21 mouse cellular contexts compared by ENCODE assay signal in the genomic region with DNA sequence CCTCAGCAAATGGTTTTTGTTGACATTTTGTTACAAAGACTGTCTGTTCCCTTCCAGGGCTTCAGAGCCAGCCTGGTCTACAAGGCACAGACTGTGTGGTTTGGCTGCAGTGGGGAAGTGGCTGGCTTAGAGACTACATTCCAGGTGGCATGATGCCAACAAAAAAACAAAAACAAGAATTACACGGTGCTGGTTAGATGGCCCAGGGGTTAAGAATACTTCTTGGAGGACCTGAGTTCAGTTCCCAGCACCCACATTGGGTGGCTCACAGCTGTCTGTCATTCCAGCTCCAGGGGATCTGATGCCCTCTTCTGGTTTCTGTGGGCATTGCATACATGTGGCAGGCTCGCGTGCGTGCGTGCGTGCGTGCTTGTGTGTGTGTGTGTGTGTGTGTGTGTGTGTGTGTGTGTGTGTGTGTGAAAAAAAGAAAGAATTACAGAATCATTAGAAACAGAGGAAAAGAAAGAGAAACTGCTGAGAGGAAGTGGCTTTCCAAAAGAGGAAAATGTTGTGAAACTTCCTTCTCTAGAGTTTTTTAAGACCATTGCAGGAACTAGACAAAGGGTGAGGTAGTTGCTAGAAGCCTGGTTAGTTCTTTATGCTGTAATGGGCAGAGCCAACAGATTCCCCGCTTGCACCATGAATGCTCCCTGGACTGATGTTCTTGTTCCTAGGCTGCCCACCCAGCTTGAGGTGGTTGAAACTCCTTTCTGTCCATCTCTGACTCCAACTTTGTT. TPM values are rescaled to one million over a fixed set of nuclear protein-coding genes. Genes with fewer than 3 reads are reported as not detected.
DNase-seq lines count a peak whose midpoint lies in the region; ATAC-seq and TF ChIP-seq lines count a peak whose summit lies in the region.
"Had no signal": no experiment of that assay in that cellular context is flagged by ENCODE, and none has a peak within 500 bp of the region (broad histone marks: within the 10 kb centered on the region; RNA-seq: fewer than 3 reads in every experiment).

No protein-coding gene starts in this region.

- no peak for DNase-seq in kidney, postnatal 0 days (ENCODE audit: low spot score)
- no peak for DNase-seq in kidney, postnatal 10 days
- peak; percentile 38 for DNase-seq in CD4-positive helper T cell, adult 2 months (ENCODE audit: low read depth, low spot score)
- DNase-seq in ZHBTc4 (ENCODE audit: low read depth, low spot score), result peak; percentile 56
- no peak for DNase-seq in adrenal gland, postnatal 36 days
- no peak for DNase-seq in forebrain, embryonic 11.5 days (ENCODE audit: low spot score)
- DNase-seq: adrenal gland, postnatal 10 days; cerebellum, adult 9-11 months; heart, postnatal 36 days; kidney, adult 2 months; lung, postnatal 10 days; right cerebral cortex, postnatal 14 days had no signal

- peaks cover 24% of the 10 kb centered on the region for H3K4me1 ChIP-seq in kidney, postnatal 0 days (replicated peaks; ENCODE audit: insufficient read depth, low read length)
- no peaks in the 10 kb centered on the region for H3K4me1 ChIP-seq in forebrain, embryonic 11.5 days (replicated peaks; ENCODE audit: control insufficient read depth, insufficient read depth, low read length)

- H3K9me3 ChIP-seq in kidney, postnatal 0 days (replicated peaks; ENCODE audit: low read length), result no peaks in the 10 kb centered on the region
- no peaks in the 10 kb centered on the region for H3K9me3 ChIP-seq in forebrain, embryonic 11.5 days (ENCODE audit: control insufficient read depth, low read length)
- H3K9me3 ChIP-seq: forebrain, embryonic 12.5 days had no signal

- no peak overlapping the region for H3K9ac ChIP-seq in kidney, postnatal 0 days (ENCODE audit: low read depth, low read length)
- H3K9ac ChIP-seq in forebrain, embryonic 11.5 days (ENCODE audit: low read length), result no peak overlapping the region
- H3K9ac ChIP-seq: forebrain, embryonic 12.5 days had no signal

- no peaks in the 10 kb centered on the region for H3K36me3 ChIP-seq in kidney, postnatal 0 days (ENCODE audit: insufficient read depth, low read length)
- no peaks in the 10 kb centered on the region for H3K36me3 ChIP-seq in forebrain, embryonic 11.5 days (ENCODE audit: control insufficient read depth, insufficient read depth, low read length)
- H3K36me3 ChIP-seq: forebrain, embryonic 12.5 days had no signal

- no peaks in the 10 kb centered on the region for H3K27me3 ChIP-seq in kidney, postnatal 0 days (ENCODE audit: insufficient read depth, low read length)
- no peaks in the 10 kb centered on the region for H3K27me3 ChIP-seq in forebrain, embryonic 11.5 days (ENCODE audit: control insufficient read depth, insufficient read depth, low read length)
- H3K27me3 ChIP-seq: forebrain, embryonic 12.5 days had no signal

- H3K4me2 ChIP-seq in kidney, postnatal 0 days (ENCODE audit: low read length), result no peak overlapping the region
- no peak overlapping the region for H3K4me2 ChIP-seq in forebrain, embryonic 11.5 days (ENCODE audit: low read depth, low read length, severe bottlenecking)
- H3K4me2 ChIP-seq: forebrain, embryonic 12.5 days had no signal

- TF ChIP-seq CTCF in kidney, postnatal 0 days (IDR thresholded peaks at IDR 0.05; ENCODE audit: low read depth), result peak; percentile 20; the same call in 1 of the 2 replicates

- H3K27ac ChIP-seq in kidney, postnatal 0 days, result no peak overlapping the region
- H3K27ac ChIP-seq in forebrain, embryonic 11.5 days (ENCODE audit: low read depth, low read length), result no peak overlapping the region
- H3K27ac ChIP-seq: forebrain, embryonic 12.5 days had no signal

- no peak for ATAC-seq in kidney, postnatal 0 days (replicated peaks; ENCODE audit: low FRiP score, low read depth)
- peak; percentile 56 for ATAC-seq in megakaryocyte, adult 5-6 weeks (ENCODE audit: poor library complexity, severe bottlenecking)
- no peak for ATAC-seq in cerebellum, adult (ENCODE audit: insufficient number of reproducible peaks, low FRiP score, low TSS enrichment)
- no peak for ATAC-seq in forebrain, embryonic 11.5 days (replicated peaks; ENCODE audit: low FRiP score)

- 92% methylated on average over 8 of the region's 8 CpGs for WGBS in kidney, postnatal 0 days
- WGBS in forebrain, embryonic 11.5 days, result 96% methylated on average over 8 of the region's 8 CpGs

- H3K4me3 ChIP-seq in kidney, postnatal 0 days (replicated peaks; ENCODE audit: low read depth, low read length), result no peak overlapping the region
- no peak overlapping the region for H3K4me3 ChIP-seq in forebrain, embryonic 11.5 days (ENCODE audit: low read depth, low read length)
- H3K4me3 ChIP-seq: forebrain, embryonic 12.5 days had no signal

RNA-seq across cellular contexts. Expression of a gene that starts 24.9 kb away (rescaled TPM):
- polyA plus RNA-seq in kidney, postnatal 0 days (2015; fragmentation: Nextera tagmentation; extraction: Ambion mirVana), result 5.3 and 6.7 TPM in 2 replicates
- 22.5 and 25.3 TPM in 2 replicates for total RNA-seq in megakaryocyte, adult 5-6 weeks (2015)
- total RNA-seq in megakaryocyte, adult 5-6 weeks (2017), result 63.1 and 83.2 TPM in 2 replicates
- 10 to 100 TPM; 17.8 to 21.9 TPM for total RNA-seq in adrenal gland, postnatal 36 days (2021)
- polyA plus RNA-seq in forebrain, embryonic 11.5 days (2014; fragmentation: Nextera tagmentation; extraction: Ambion mirVana), result 1.6 and 2.1 TPM in 2 replicates

RNA-seq across cellular contexts. Expression of a gene that starts 33.7 kb away (rescaled TPM):
- 0.78 and 0.95 TPM in 2 replicates for polyA plus RNA-seq in kidney, postnatal 0 days (2015; fragmentation: Nextera tagmentation; extraction: Ambion mirVana)
- total RNA-seq in megakaryocyte, adult 5-6 weeks (2015), result 22.5 and 23.2 TPM in 2 replicates
- total RNA-seq in megakaryocyte, adult 5-6 weeks (2017), result 107 and 126 TPM in 2 replicates
- total RNA-seq in adrenal gland, postnatal 36 days (2021), result 10 to 100 TPM; 58.0 to 60.5 TPM
- 0.88 and 1.5 TPM in 2 replicates for polyA plus RNA-seq in forebrain, embryonic 11.5 days (2014; fragmentation: Nextera tagmentation; extraction: Ambion mirVana)

RNA-seq across cellular contexts. Expression of a gene that starts 39.4 kb away (rescaled TPM):
- polyA plus RNA-seq in kidney, postnatal 0 days (2015; fragmentation: Nextera tagmentation; extraction: Ambion mirVana), result 33.5 and 36.9 TPM in 2 replicates
- 38.3 and 39.8 TPM in 2 replicates for total RNA-seq in megakaryocyte, adult 5-6 weeks (2015)
- total RNA-seq in megakaryocyte, adult 5-6 weeks (2017), result 24.1 and 28.0 TPM in 2 replicates
- total RNA-seq in adrenal gland, postnatal 36 days (2021), result 10 to 100 TPM; 27.1 to 32.8 TPM
- 63.7 and 64.4 TPM in 2 replicates for polyA plus RNA-seq in forebrain, embryonic 11.5 days (2014; fragmentation: Nextera tagmentation; extraction: Ambion mirVana)

RNA-seq across cellular contexts. Expression of a gene that starts 56.5 kb away (rescaled TPM):
- not detected in 2 replicates for polyA plus RNA-seq in kidney, postnatal 0 days (2015; fragmentation: Nextera tagmentation; extraction: Ambion mirVana)
- total RNA-seq in megakaryocyte, adult 5-6 weeks (2015), result 1.1 and 4.4 TPM in 2 replicates
- 0.26 TPM in 1 of 2 replicates, not detected in the other for total RNA-seq in megakaryocyte, adult 5-6 weeks (2017)
- total RNA-seq in adrenal gland, postnatal 36 days (2021), result not detected
- polyA plus RNA-seq in forebrain, embryonic 11.5 days (2014; fragmentation: Nextera tagmentation; extraction: Ambion mirVana), result 0.32 and 1.2 TPM in 2 replicates
- total RNA-seq: adrenal gland, postnatal 10 days; heart, postnatal 36 days; layer of hippocampus, adult 8-10 months; left cerebral cortex, postnatal 36 days; midbrain, postnatal 0 days; neutrophil, adult 5-6 weeks had no signal
- polyA plus RNA-seq: embryonic facial prominence, embryonic 11.5 days; gonadal fat pad, adult 2 months; midbrain, postnatal 0 days had no signal

RNA-seq across cellular contexts. Expression of a gene that starts 58.6 kb away (rescaled TPM):
- 236 and 242 TPM in 2 replicates for polyA plus RNA-seq in kidney, postnatal 0 days (2015; fragmentation: Nextera tagmentation; extraction: Ambion mirVana)
- total RNA-seq in megakaryocyte, adult 5-6 weeks (2015), result 364 and 398 TPM in 2 replicates
- total RNA-seq in megakaryocyte, adult 5-6 weeks (2017), result 185 and 211 TPM in 2 replicates
- 100 to 1,000 TPM; 164 to 225 TPM for total RNA-seq in adrenal gland, postnatal 36 days (2021)
- 198 and 200 TPM in 2 replicates for polyA plus RNA-seq in forebrain, embryonic 11.5 days (2014; fragmentation: Nextera tagmentation; extraction: Ambion mirVana)

Comparison
In these comparisons a context has a peak if more than half of its experiments do, and no peak if none do; other contexts are left out.
1. DNase-seq: peak in CD4-positive helper T cell, adult 2 months (single experiment) and ZHBTc4 (single experiment); none in kidney, postnatal 0 days (single experiment), kidney, postnatal 10 days (single experiment), adrenal gland, postnatal 36 days (0 of 2) and forebrain, embryonic 11.5 days (single experiment).